Mouse (Mus musculus) R1 (cell line): ENCODE results near the gene Prdm11.

Experiments used
- DNase-seq: peaks from one replicate; pipeline ENCODE4 v3.0.0-alpha.2; 2018; ENCODE audit warnings: low read depth, low spot score

The Prdm11 gene

GRCm38 (mm10) chr2:93012976-93013375 lies 33.0 kb downstream of the Prdm11 start:
- DNase-seq: no peak

- no peak for DNase-seq
Observed at GRCm38 (mm10) chr2:93011933-93012332, 34.0 kb downstream of the Prdm11 start.

GRCm38 (mm10) chr2:93011465-93011864 lies 34.5 kb downstream of the Prdm11 start:
- DNase-seq: no peak

GRCm38 (mm10) chr2:93007967-93008685 lies 37.8 kb downstream of the Prdm11 start:
- no peak for DNase-seq

- no peak for DNase-seq
Observed at GRCm38 (mm10) chr2:93005028-93005427, 40.9 kb downstream of the Prdm11 start.

- no peak for DNase-seq
Observed at GRCm38 (mm10) chr2:92991976-92992375, 54.0 kb downstream of the Prdm11 start.

- no peak for DNase-seq
Observed at GRCm38 (mm10) chr2:92989593-92989992, 56.4 kb downstream of the Prdm11 start.

GRCm38 (mm10) chr2:92987901-92988631 lies 57.9 kb downstream of the Prdm11 start:
- peak; percentile 83 for DNase-seq

GRCm38 (mm10) chr2:92987108-92987618 lies 58.8 kb downstream of the Prdm11 start:
- no peak for DNase-seq

- DNase-seq: no peak
Observed at GRCm38 (mm10) chr2:92985600-92985999, 60.4 kb downstream of the Prdm11 start.

- DNase-seq: no peak
Observed at GRCm38 (mm10) chr2:92985171-92985570, 60.8 kb downstream of the Prdm11 start.

- DNase-seq: no peak
Observed at GRCm38 (mm10) chr2:92984321-92985108, 61.5 kb downstream of the Prdm11 start.

- DNase-seq: no peak
Observed at GRCm38 (mm10) chr2:92983273-92983620, 62.7 kb downstream of the Prdm11 start.

GRCm38 (mm10) chr2:92982591-92983272 lies 63.2 kb downstream of the Prdm11 start:
- DNase-seq: peak; percentile 19

- peak; percentile 26 for DNase-seq
Observed at GRCm38 (mm10) chr2:92980165-92980564, 65.8 kb downstream of the Prdm11 start.

- DNase-seq: no peak
Observed at GRCm38 (mm10) chr2:92975031-92975790, 70.8 kb downstream of the Prdm11 start.

- peak; percentile 90 for DNase-seq
Observed at GRCm38 (mm10) chr2:92973646-92974045, 72.3 kb downstream of the Prdm11 start.

GRCm38 (mm10) chr2:92972071-92972470 lies 73.9 kb downstream of the Prdm11 start:
- peak; percentile 35 for DNase-seq

GRCm38 (mm10) chr2:92971536-92971935 lies 74.4 kb downstream of the Prdm11 start:
- no peak for DNase-seq

GRCm38 (mm10) chr2:92971069-92971468 lies 74.9 kb downstream of the Prdm11 start:
- no peak for DNase-seq

- peak; percentile 19 for DNase-seq
Observed at GRCm38 (mm10) chr2:92967839-92968166, 78.2 kb downstream of the Prdm11 start.
